Mouse (Mus musculus) midbrain, embryonic 16.5 days (tissue): Measurements from ENCODE around the gene Mturn. TPM values are rescaled to one million over a fixed set of nuclear protein-coding genes. Genes with fewer than 3 reads are reported as not detected.

Experiments
- ATAC-seq: fragments of 200-750 bp; cut with Nextera tagmentation; 2 replicates; pipeline ENCODE4 v1.8.0; 2017; ENCODE audit warnings: moderate TSS enrichment
- H3K27ac ChIP-seq: fragments of 300-500 bp; sonication (generic); 2 replicates; pipeline ENCODE4 v1.5.1; 2014; ENCODE audit warnings: mild to moderate bottlenecking, low read length, mixed read lengths
- H3K27me3 ChIP-seq: fragments of 300-500 bp; sonication (generic); 2 replicates; pipeline ENCODE4 v1.6.1; 2014; ENCODE audit warnings: low read depth, low read length, mixed read lengths; ENCODE audit not compliant: control insufficient read depth, insufficient read depth
- H3K36me3 ChIP-seq: fragments of 300-500 bp; sonication (generic); 2 replicates; pipeline ENCODE4 v1.6.1; 2014; ENCODE audit warnings: mild to moderate bottlenecking, low read length, moderate library complexity, mixed read lengths; ENCODE audit not compliant: control insufficient read depth, insufficient read depth
- H3K4me1 ChIP-seq: fragments of 300-500 bp; sonication (generic); 2 replicates; pipeline ENCODE4 v1.6.1; 2014; ENCODE audit warnings: mild to moderate bottlenecking, low read length, mixed read lengths; ENCODE audit not compliant: control insufficient read depth, insufficient read depth
- H3K4me2 ChIP-seq: fragments of 300-500 bp; sonication (generic); 2 replicates; pipeline ENCODE4 v1.6.1; 2014; ENCODE audit warnings: mild to moderate bottlenecking, low read length, mixed read lengths
- H3K4me3 ChIP-seq: fragments of 300-500 bp; sonication (generic); 2 replicates; pipeline ENCODE4 v1.5.1; 2014; ENCODE audit warnings: low read depth, mild to moderate bottlenecking, low read length, moderate library complexity, mixed read lengths
- H3K9ac ChIP-seq: fragments of 300-500 bp; sonication (generic); 2 replicates; pipeline ENCODE4 v1.6.1; 2014; ENCODE audit warnings: low read depth, low read length, mixed read lengths
- H3K9me3 ChIP-seq: fragments of 300-500 bp; sonication (generic); replicated peaks from 2 replicates; pipeline ENCODE4 v1.6.1; 2014; ENCODE audit warnings: mild to moderate bottlenecking, low read length, mixed read lengths; ENCODE audit not compliant: control insufficient read depth, poor library complexity, severe bottlenecking
- WGBS: fragments of 180-500 bp; shearing (Covaris S2); extraction: QIAGEN DNeasy Blood & Tissue Kit; methylation state at CpG from one replicate; pipeline ENCODE4 v1.1.7; 2014; 5-methylcytosine and 5-hydroxymethylcytosine counted together
- polyA plus RNA-seq: library from polyadenylated mRNA; unstranded; fragments of >200 nt; fragmentation: Nextera tagmentation; extraction: Ambion mirVana; gene quantifications from 2 replicates; pipeline ENCODE4 v1.2.1, GENCODE M21; 2015

Gene Mturn
- polyA plus RNA-seq, 1 experiment from 2014 or later, result 128 TPM

- WGBS, result 71% methylated on average over 9 of the region's 9 CpGs
- no peak overlapping the region for H3K9ac ChIP-seq
- no peak overlapping the region for H3K4me2 ChIP-seq
- H3K9me3 ChIP-seq, result no peaks in the 10 kb centered on the region
- H3K27me3 ChIP-seq, result no peaks in the 10 kb centered on the region
- H3K4me3 ChIP-seq, result no peak overlapping the region
- no peaks in the 10 kb centered on the region for H3K4me1 ChIP-seq
- H3K27ac ChIP-seq, result no peak overlapping the region
- ATAC-seq, result no peak
- no peaks in the 10 kb centered on the region for H3K36me3 ChIP-seq
Measured at GRCm38 (mm10) chr6:54736126-54736525, 54.7 kb downstream of the Mturn start.

DNA sequence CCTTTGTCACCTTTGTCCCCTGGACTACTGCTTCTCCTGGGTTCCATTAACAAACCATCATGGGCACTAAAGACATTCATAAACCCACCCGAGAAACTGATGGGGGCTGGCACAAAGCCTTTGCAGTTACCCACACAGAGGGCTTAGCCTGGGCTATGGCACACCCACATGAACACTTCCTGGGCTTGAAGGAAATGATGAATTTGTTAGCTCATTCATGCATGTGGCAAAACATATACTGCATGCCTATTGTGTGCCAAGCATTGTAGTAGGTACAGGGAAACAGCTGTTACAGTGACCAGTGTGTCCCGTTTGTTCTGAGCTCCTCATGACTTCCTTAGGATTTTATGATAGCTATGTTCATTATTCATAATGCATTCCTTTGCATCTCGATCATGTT lies 55.8 kb downstream of the Mturn start:
- no peak overlapping the region for H3K4me3 ChIP-seq
- H3K9me3 ChIP-seq, result no peaks in the 10 kb centered on the region
- WGBS, result 82% methylated on average over 3 of the region's 3 CpGs
- ATAC-seq, result no peak
- no peaks in the 10 kb centered on the region for H3K36me3 ChIP-seq
- H3K9ac ChIP-seq, result no peak overlapping the region
- H3K4me2 ChIP-seq, result no peak overlapping the region
- no peaks in the 10 kb centered on the region for H3K4me1 ChIP-seq
- H3K27ac ChIP-seq, result no peak overlapping the region
- H3K27me3 ChIP-seq, result no peaks in the 10 kb centered on the region

GRCm38 (mm10) chr6:54737684-54738083 lies 56.3 kb downstream of the Mturn start:
- Histone ChIP-seq H3K4me1 (no peaks in the 10 kb centered on the region), H3K4me3 (no peak overlapping the region), H3K36me3 (no peaks in the 10 kb centered on the region), H3K9me3 (no peaks in the 10 kb centered on the region), H3K27ac (no peak overlapping the region), H3K9ac (no peak overlapping the region), H3K4me2 (no peak overlapping the region), H3K27me3 (no peaks in the 10 kb centered on the region)
- no peak for ATAC-seq
- 89% methylated on average over 3 of the region's 3 CpGs for WGBS

GRCm38 (mm10) chr6:54749056-54749455 lies 67.6 kb downstream of the Mturn start:
- 96% methylated on average over 7 of the region's 7 CpGs for WGBS
- Histone ChIP-seq H3K36me3 (no peaks in the 10 kb centered on the region), H3K9ac (no peak overlapping the region), H3K27ac (no peak overlapping the region), H3K4me1 (no peaks in the 10 kb centered on the region), H3K4me3 (no peak overlapping the region), H3K9me3 (no peaks in the 10 kb centered on the region), H3K4me2 (no peak overlapping the region), H3K27me3 (no peaks in the 10 kb centered on the region)
- ATAC-seq, result no peak

DNA sequence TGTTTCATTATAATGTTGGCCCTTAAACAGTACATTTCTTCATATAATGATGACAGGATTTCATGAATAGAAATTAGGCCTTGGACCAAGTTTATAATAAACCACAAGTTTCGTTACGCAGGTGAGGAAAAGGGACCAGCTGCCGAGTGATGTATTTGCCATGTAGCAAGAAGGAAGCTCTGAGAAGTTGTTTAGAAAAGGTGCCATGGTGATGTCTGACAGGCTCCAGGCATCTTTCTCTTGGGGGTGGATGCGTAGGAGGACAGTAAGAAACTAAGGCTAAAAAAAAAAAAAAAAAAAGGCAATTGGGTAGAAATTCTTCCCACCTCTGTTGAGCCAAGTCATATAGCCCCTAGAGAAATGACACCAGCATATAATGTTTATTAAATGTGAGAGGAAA lies 70.2 kb downstream of the Mturn start:
- 90% methylated on average over 4 of the region's 4 CpGs for WGBS
- Histone ChIP-seq H3K36me3 (no peaks in the 10 kb centered on the region), H3K27ac (no peak overlapping the region), H3K9ac (no peak overlapping the region), H3K4me1 (no peaks in the 10 kb centered on the region), H3K27me3 (no peaks in the 10 kb centered on the region), H3K9me3 (no peaks in the 10 kb centered on the region), H3K4me3 (no peak overlapping the region), H3K4me2 (no peak overlapping the region)
- no peak for ATAC-seq

DNA sequence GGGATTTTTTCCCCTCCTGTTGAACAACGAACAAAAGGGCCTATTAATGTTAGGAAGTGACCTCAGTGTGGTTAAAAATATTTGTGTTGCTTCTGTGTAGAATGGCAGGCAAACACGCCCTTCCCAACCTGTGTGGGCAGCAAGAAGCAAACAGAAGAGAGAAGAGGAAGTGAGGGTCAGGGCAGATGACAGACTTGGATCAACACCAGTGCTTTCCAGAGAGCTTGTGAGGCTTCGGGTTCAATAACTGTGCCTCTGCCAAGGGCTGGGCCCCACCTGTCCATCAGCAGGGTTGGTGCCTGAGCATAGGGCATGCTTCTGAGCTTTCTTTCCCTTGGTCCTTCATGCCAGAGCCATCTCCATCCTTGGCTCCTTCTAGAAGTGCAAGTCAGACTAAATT lies 70.7 kb downstream of the Mturn start:
- no peak for ATAC-seq
- H3K4me1 ChIP-seq, result peaks cover 1% of the 10 kb centered on the region
- H3K4me3 ChIP-seq, result no peak overlapping the region
- WGBS, result 76% methylated on average over 3 of the region's 3 CpGs
- H3K9me3 ChIP-seq, result no peaks in the 10 kb centered on the region
- H3K9ac ChIP-seq, result no peak overlapping the region
- H3K36me3 ChIP-seq, result no peaks in the 10 kb centered on the region
- no peaks in the 10 kb centered on the region for H3K27me3 ChIP-seq
- H3K27ac ChIP-seq, result no peak overlapping the region
- no peak overlapping the region for H3K4me2 ChIP-seq

Other genes with a start within 250 kb of the Mturn start
- gene Scrn1, start 115.1 kb upstream of the Mturn start, polyA plus RNA-seq, result 125 and 130 TPM in 2 replicates
- gene Plekha8, start 86.5 kb upstream of the Mturn start, polyA plus RNA-seq, result 8.3 and 9.5 TPM in 2 replicates
- 7.1 and 8.1 TPM in 2 replicates for gene Fkbp14, start 84.3 kb upstream of the Mturn start, polyA plus RNA-seq
- gene Znrf2, start 135.3 kb downstream of the Mturn start, polyA plus RNA-seq, result 6.2 and 6.4 TPM in 2 replicates